Mouse (Mus musculus) kidney, adult 2 months (tissue): ENCODE measurements around the gene Itpripl2. TPM values are rescaled to one million over a fixed set of nuclear protein-coding genes. Genes with fewer than 3 reads are reported as not detected.
A peak's percentile ranks its signal among the peaks of the same experiment; 100 is the strongest.

Experiments
- DNase-seq: peaks from one replicate; pipeline ENCODE4 v3.0.0; 2021
- H3K27ac ChIP-seq: fragments of 200-500 bp; 2 replicates; pipeline ENCODE4 v1.5.1; 2012; ENCODE audit warnings: low read depth, low read length, control low read depth, inconsistent platforms; ENCODE audit not compliant: insufficient read depth
- H3K27me3 ChIP-seq: fragments of 200-500 bp; replicated peaks from 2 replicates; pipeline ENCODE4 v1.6.1; 2012; ENCODE audit warnings: mild to moderate bottlenecking, moderate library complexity, low read length, inconsistent platforms; ENCODE audit not compliant: control insufficient read depth, insufficient read depth
- H3K36me3 ChIP-seq: fragments of 200-500 bp; 2 replicates; pipeline ENCODE4 v1.6.1; 2012; ENCODE audit warnings: mild to moderate bottlenecking, moderate library complexity, low read length, inconsistent platforms; ENCODE audit not compliant: control insufficient read depth, insufficient read depth
- H3K4me1 ChIP-seq: fragments of 200-500 bp; 2 replicates; pipeline ENCODE4 v1.6.1; 2011; ENCODE audit warnings: low read length; ENCODE audit not compliant: control insufficient read depth, insufficient read depth
- H3K4me3 ChIP-seq: fragments of 200-500 bp; 2 replicates; pipeline ENCODE4 v1.5.1; 2011; ENCODE audit warnings: mild to moderate bottlenecking, low read depth, low read length, control low read depth; ENCODE audit not compliant: insufficient read depth
- CTCF ChIP-seq: fragments of 200-500 bp; conservative IDR thresholded peaks from 2 replicates; pipeline ENCODE4 v1.5.1; 2011; ENCODE audit warnings: low read depth, mild to moderate bottlenecking, control low read depth, low read length, moderate library complexity, mixed read lengths; ENCODE audit not compliant: insufficient read depth, insufficient read length
- POLR2A ChIP-seq: fragments of 200-500 bp; IDR thresholded peaks from one replicate; pipeline ENCODE4 v1.6.1; 2011; ENCODE audit warnings: low read depth, low read length, control low read depth
- WGBS: fragments of 180-500 bp; shearing (Covaris S2); methylation state at CpG from one replicate; pipeline ENCODE4 v1.1.7; 2018; 5-methylcytosine and 5-hydroxymethylcytosine counted together
- polyA plus RNA-seq: library from polyadenylated mRNA; depleted of rRNA; stranded (reverse); fragments of >200 nt; gene quantifications from 2 replicates; pipeline ENCODE4 v1.2.3, GENCODE M21; 2012

Itpripl2 gene
- polyA plus RNA-seq, 1 experiment: 6.9 TPM

GRCm38 (mm10) chr7:118494892-118495579 lies 3.3 kb upstream of the Itpripl2 start:
- H3K27me3 ChIP-seq: no peaks in the 10 kb centered on the region
- H3K36me3 ChIP-seq: no peaks in the 10 kb centered on the region
- no peak overlapping the region for H3K4me3 ChIP-seq
- TF ChIP-seq CTCF (no peak), POLR2A (no peak)
- DNase-seq: no peak
- no peak overlapping the region for H3K27ac ChIP-seq
- H3K4me1 ChIP-seq: 0 out of 2 replicates have a peak, but pooled peaks cover 2% of the 10 kb centered on the region
- WGBS: 90% methylated on average over 4 of the region's 4 CpGs

- Histone ChIP-seq H3K36me3 (no peaks in the 10 kb centered on the region), H3K4me3 (no peak overlapping the region), H3K4me1 (0 out of 2 replicates have a peak, but pooled peaks cover 2% of the 10 kb centered on the region), H3K27ac (no peak overlapping the region), H3K27me3 (no peaks in the 10 kb centered on the region)
- TF ChIP-seq CTCF: no peak
- no peak for TF ChIP-seq POLR2A
- no peak for DNase-seq
- 89% methylated on average over 9 of the region's 9 CpGs for WGBS
These were observed 2.1 kb upstream of the Itpripl2 start for GRCm38 (mm10) chr7:118493892-118494291.

- Histone ChIP-seq H3K27ac (peak overlapping the region; percentile 68), H3K4me1 (0 out of 2 replicates have a peak, but pooled peaks cover 2% of the 10 kb centered on the region)
- peak; percentile 19 for DNase-seq
These were observed 927 bp downstream of the Itpripl2 start for GRCm38 (mm10) chr7:118490666-118491430.

GRCm38 (mm10) chr7:118489706-118490665 lies 1.8 kb downstream of the Itpripl2 start:
- H3K4me3 ChIP-seq: peak overlapping the region; percentile 55
- H3K27ac ChIP-seq: no peak overlapping the region
- TF ChIP-seq CTCF (no peak), POLR2A (no peak)
- H3K4me1 ChIP-seq: 0 out of 2 replicates have a peak, but pooled peaks cover 2% of the 10 kb centered on the region
- DNase-seq: no peak
- 60% methylated on average over 57 of the region's 57 CpGs for WGBS
- no peaks in the 10 kb centered on the region for H3K36me3 ChIP-seq
- no peaks in the 10 kb centered on the region for H3K27me3 ChIP-seq

More at GRCm38 (mm10) chr7:118490666-118491430, 927 bp downstream of the Itpripl2 start:
- Histone ChIP-seq H3K4me3 (peak overlapping the region; percentile 55), H3K36me3 (no peaks in the 10 kb centered on the region), H3K27me3 (no peaks in the 10 kb centered on the region)
- no peak for TF ChIP-seq POLR2A
- TF ChIP-seq CTCF: no peak
- WGBS: 10% methylated on average over 67 of the region's 67 CpGs

GRCm38 (mm10) chr7:118488060-118488664 lies 3.6 kb downstream of the Itpripl2 start:
- 44% methylated on average over 8 of the region's 8 CpGs for WGBS
- DNase-seq: peak; percentile 19
- TF ChIP-seq CTCF: no peak
- 0 out of 2 replicates have a peak overlapping the region, but pooled peaks have one; percentile 15 for H3K4me3 ChIP-seq
- H3K27me3 ChIP-seq: no peaks in the 10 kb centered on the region
- 0 out of 2 replicates have a peak, but pooled peaks cover 2% of the 10 kb centered on the region for H3K4me1 ChIP-seq
- H3K36me3 ChIP-seq: no peaks in the 10 kb centered on the region
- peak overlapping the region; percentile 47; the same call in 1 of the 2 replicates for H3K27ac ChIP-seq

GRCm38 (mm10) chr7:118486917-118487316 lies 4.9 kb downstream of the Itpripl2 start:
- DNase-seq: no peak
- Histone ChIP-seq H3K27me3 (no peaks in the 10 kb centered on the region), H3K4me1 (no peaks in the 10 kb centered on the region), H3K27ac (no peak overlapping the region), H3K36me3 (no peaks in the 10 kb centered on the region), H3K4me3 (no peak overlapping the region)
- 54% methylated on average over 5 of the region's 5 CpGs for WGBS
- TF ChIP-seq POLR2A: no peak
- TF ChIP-seq CTCF: no peak
